Mouse (Mus musculus): ENCODE measurements around the gene Iqch.

GRCm38 (mm10) chr9:63454341-63454740 is 148.0 kb downstream of the Iqch start:
- TF ChIP-seq POLR2A (IDR thresholded peaks at IDR 0.05; ENCODE audit: extremely low read depth, insufficient read depth, low read length), result no peak
- no peak for TF ChIP-seq CTCF (IDR thresholded peaks at IDR 0.05; ENCODE audit: low read depth, low read length)

All from liver, adult 2 months (tissue).